Mouse (Mus musculus) kidney, postnatal 0 days (tissue): ENCODE data around the gene Clec3b. TPM values are rescaled to one million over a fixed set of nuclear protein-coding genes. Genes with fewer than 3 reads are reported as not detected.

Source experiments
- ATAC-seq: fragments of 200-750 bp; cut with Nextera tagmentation; replicated peaks from 2 replicates; pipeline ENCODE4 v1.8.0; 2017; ENCODE audit warnings: low read depth, moderate number of reproducible peaks, moderate TSS enrichment, moderate library complexity; ENCODE audit not compliant: low FRiP score
- DNase-seq: peaks from one replicate; pipeline ENCODE4 v3.0.0-alpha.2; 2016; ENCODE audit warnings: low spot score
- H3K27ac ChIP-seq: fragments of 300-500 bp; sonication (generic); 2 replicates; pipeline ENCODE4 v1.5.1; 2014; ENCODE audit warnings: mild to moderate bottlenecking
- H3K27me3 ChIP-seq: fragments of 300-500 bp; sonication (generic); 2 replicates; pipeline ENCODE4 v1.6.1; 2014; ENCODE audit warnings: low read length, mixed read lengths; ENCODE audit not compliant: insufficient read depth
- H3K36me3 ChIP-seq: fragments of 300-500 bp; sonication (generic); 2 replicates; pipeline ENCODE4 v1.6.1; 2014; ENCODE audit warnings: low read length, mixed read lengths; ENCODE audit not compliant: insufficient read depth
- H3K4me1 ChIP-seq: fragments of 300-500 bp; sonication (generic); replicated peaks from 2 replicates; pipeline ENCODE4 v1.6.1; 2014; ENCODE audit warnings: antibody characterized with exemption, low read length, mixed read lengths; ENCODE audit not compliant: insufficient read depth
- H3K4me2 ChIP-seq: fragments of 300-500 bp; sonication (generic); 2 replicates; pipeline ENCODE4 v1.6.1; 2014; ENCODE audit warnings: mild to moderate bottlenecking, low read length, moderate library complexity, mixed read lengths
- H3K4me3 ChIP-seq: fragments of 300-500 bp; sonication (generic); replicated peaks from 2 replicates; pipeline ENCODE4 v1.5.1; 2014; ENCODE audit warnings: low read depth, low read length
- H3K9ac ChIP-seq: fragments of 300-500 bp; sonication (generic); 2 replicates; pipeline ENCODE4 v1.6.1; 2014; ENCODE audit warnings: low read depth, low read length
- H3K9me3 ChIP-seq: fragments of 300-500 bp; sonication (generic); replicated peaks from 2 replicates; pipeline ENCODE4 v1.6.1; 2016; ENCODE audit warnings: low read length, inconsistent platforms, mixed read lengths
- CTCF ChIP-seq: IDR thresholded peaks from 2 replicates; pipeline ENCODE4 v1.5.1; 2016; ENCODE audit warnings: antibody characterized with exemption, low read depth, mild to moderate bottlenecking, moderate library complexity
- WGBS: fragments of 180-500 bp; shearing (Covaris S2); extraction: QIAGEN DNeasy Blood & Tissue Kit; methylation state at CpG from one replicate; pipeline ENCODE4 v1.1.7; 2014; 5-methylcytosine and 5-hydroxymethylcytosine counted together
- polyA plus RNA-seq: library from polyadenylated mRNA; unstranded; fragments of >200 nt; fragmentation: Nextera tagmentation; extraction: Ambion mirVana; gene quantifications from 2 replicates; pipeline ENCODE4 v1.2.1, GENCODE M21; 2015

Gene Clec3b
- polyA plus RNA-seq, 1 experiment from 2014 or later, result 1.6 TPM

- H3K4me2 ChIP-seq, result no peak overlapping the region
- ATAC-seq, result no peak
- no peak for DNase-seq
Observed at GRCm38 (mm10) chr9:123180003-123180402, 29.3 kb downstream of the Clec3b start.

GRCm38 (mm10) chr9:123183226-123183625 lies 32.5 kb downstream of the Clec3b start:
- peak; percentile 15 for DNase-seq
- Histone ChIP-seq H3K9ac (no peak overlapping the region), H3K4me1 (no peaks in the 10 kb centered on the region), H3K27me3 (no peaks in the 10 kb centered on the region), H3K4me3 (no peak overlapping the region), H3K36me3 (no peaks in the 10 kb centered on the region), H3K4me2 (no peak overlapping the region), H3K9me3 (no peaks in the 10 kb centered on the region), H3K27ac (peak overlapping the region; percentile 50; the same call in 1 of the 2 replicates)
- ATAC-seq, result peak; percentile 93
- no peak for TF ChIP-seq CTCF
- WGBS, result 68% methylated on average over 8 of the region's 8 CpGs

More at GRCm38 (mm10) chr9:123180003-123180402, 29.3 kb downstream of the Clec3b start:
- WGBS, result 94% methylated on average over 6 of the region's 6 CpGs
- Histone ChIP-seq H3K4me1 (no peaks in the 10 kb centered on the region), H3K36me3 (no peaks in the 10 kb centered on the region), H3K4me3 (no peak overlapping the region), H3K9me3 (no peaks in the 10 kb centered on the region), H3K27me3 (no peaks in the 10 kb centered on the region), H3K9ac (no peak overlapping the region), H3K27ac (no peak overlapping the region)
- no peak for TF ChIP-seq CTCF

- Histone ChIP-seq H3K4me1 (no peaks in the 10 kb centered on the region), H3K36me3 (no peaks in the 10 kb centered on the region), H3K27me3 (no peaks in the 10 kb centered on the region), H3K27ac (no peak overlapping the region), H3K9me3 (no peaks in the 10 kb centered on the region), H3K4me2 (no peak overlapping the region), H3K9ac (no peak overlapping the region), H3K4me3 (no peak overlapping the region)
- no peak for ATAC-seq
- DNase-seq, result no peak
- WGBS, result 52% methylated on average over 2 of the region's 2 CpGs
- no peak for TF ChIP-seq CTCF
Observed at GRCm38 (mm10) chr9:123185546-123185945, 34.8 kb downstream of the Clec3b start.

GRCm38 (mm10) chr9:123186151-123186550 lies 35.4 kb downstream of the Clec3b start:
- Histone ChIP-seq H3K27ac (no peak overlapping the region), H3K4me2 (no peak overlapping the region), H3K4me1 (no peaks in the 10 kb centered on the region), H3K36me3 (no peaks in the 10 kb centered on the region), H3K27me3 (no peaks in the 10 kb centered on the region), H3K4me3 (no peak overlapping the region), H3K9ac (no peak overlapping the region), H3K9me3 (no peaks in the 10 kb centered on the region)
- WGBS, result 80% methylated on average over 5 of the region's 5 CpGs
- no peak for ATAC-seq
- TF ChIP-seq CTCF, result no peak
- DNase-seq, result no peak

GRCm38 (mm10) chr9:123187589-123187988 lies 36.8 kb downstream of the Clec3b start:
- H3K27ac ChIP-seq, result no peak overlapping the region
- ATAC-seq (no peak), DNase-seq (no peak)
- WGBS, result 88% methylated on average over 5 of the region's 5 CpGs
- H3K4me2 ChIP-seq, result no peak overlapping the region
- H3K27me3 ChIP-seq, result no peaks in the 10 kb centered on the region
- no peak for TF ChIP-seq CTCF
- H3K9ac ChIP-seq, result no peak overlapping the region
- H3K4me1 ChIP-seq, result no peaks in the 10 kb centered on the region
- no peaks in the 10 kb centered on the region for H3K9me3 ChIP-seq
- H3K4me3 ChIP-seq, result no peak overlapping the region
- H3K36me3 ChIP-seq, result no peaks in the 10 kb centered on the region

GRCm38 (mm10) chr9:123188271-123188670 lies 37.5 kb downstream of the Clec3b start:
- no peaks in the 10 kb centered on the region for H3K27me3 ChIP-seq
- ATAC-seq (no peak), DNase-seq (peak; percentile 16)
- WGBS, result 62% methylated on average over 2 of the region's 2 CpGs
- H3K27ac ChIP-seq, result no peak overlapping the region
- no peak overlapping the region for H3K4me3 ChIP-seq
- no peak for TF ChIP-seq CTCF
- no peaks in the 10 kb centered on the region for H3K36me3 ChIP-seq
- H3K4me1 ChIP-seq, result no peaks in the 10 kb centered on the region
- H3K9me3 ChIP-seq, result no peaks in the 10 kb centered on the region
- H3K4me2 ChIP-seq, result no peak overlapping the region
- H3K9ac ChIP-seq, result no peak overlapping the region

- H3K27ac ChIP-seq, result no peak overlapping the region
- H3K36me3 ChIP-seq, result no peaks in the 10 kb centered on the region
- TF ChIP-seq CTCF, result no peak
- H3K4me1 ChIP-seq, result no peaks in the 10 kb centered on the region
- no peak overlapping the region for H3K4me3 ChIP-seq
- no peaks in the 10 kb centered on the region for H3K27me3 ChIP-seq
- H3K9ac ChIP-seq, result no peak overlapping the region
- H3K4me2 ChIP-seq, result no peak overlapping the region
- WGBS, result 45% methylated on average over 3 of the region's 3 CpGs
- H3K9me3 ChIP-seq, result no peaks in the 10 kb centered on the region
- no peak for ATAC-seq
- DNase-seq, result no peak
Observed at GRCm38 (mm10) chr9:123200116-123200515, 49.4 kb downstream of the Clec3b start.
